Mouse (Mus musculus): ENCODE measurements around the gene Phospho1.

Gene Phospho1

GRCm38 (mm10) chr11:95834742-95835710 lies 10.7 kb downstream of the Phospho1 start:
- no peak for DNase-seq

- no peak for DNase-seq
Measured at GRCm38 (mm10) chr11:95835832-95836231, 11.5 kb downstream of the Phospho1 start.

GRCm38 (mm10) chr11:95836433-95836832 lies 12.1 kb downstream of the Phospho1 start:
- no peak for DNase-seq

- DNase-seq: no peak
Measured at GRCm38 (mm10) chr11:95837059-95837458, 12.8 kb downstream of the Phospho1 start, which contains the start of gene Gngt2. Gngt2 (plus strand) TSS chr11:95837216.

- DNase-seq: no peak
Measured at GRCm38 (mm10) chr11:95838598-95838997, 14.3 kb downstream of the Phospho1 start.

- DNase-seq: no peak
Measured at GRCm38 (mm10) chr11:95838999-95839868, 14.9 kb downstream of the Phospho1 start.

- DNase-seq: no peak
Measured at GRCm38 (mm10) chr11:95840694-95841497, 16.6 kb downstream of the Phospho1 start.

DNA sequence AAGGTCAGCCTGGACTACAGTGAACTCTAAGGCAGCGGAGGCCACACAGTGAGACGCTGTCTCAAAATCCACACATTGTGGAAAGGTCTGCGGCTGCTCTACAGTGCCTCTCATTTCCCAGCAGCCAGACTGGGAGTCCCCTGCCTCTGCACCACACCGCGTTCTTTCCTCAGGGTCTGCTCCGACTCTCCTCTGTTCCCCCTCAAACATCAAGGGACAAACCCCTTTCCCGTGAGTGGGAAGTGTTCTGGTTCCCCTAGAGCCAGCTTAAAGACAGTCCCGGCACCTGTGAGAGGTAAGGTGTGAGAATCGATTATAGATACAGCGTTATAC lies 17.2 kb downstream of the Phospho1 start:
- DNase-seq: no peak

DNA sequence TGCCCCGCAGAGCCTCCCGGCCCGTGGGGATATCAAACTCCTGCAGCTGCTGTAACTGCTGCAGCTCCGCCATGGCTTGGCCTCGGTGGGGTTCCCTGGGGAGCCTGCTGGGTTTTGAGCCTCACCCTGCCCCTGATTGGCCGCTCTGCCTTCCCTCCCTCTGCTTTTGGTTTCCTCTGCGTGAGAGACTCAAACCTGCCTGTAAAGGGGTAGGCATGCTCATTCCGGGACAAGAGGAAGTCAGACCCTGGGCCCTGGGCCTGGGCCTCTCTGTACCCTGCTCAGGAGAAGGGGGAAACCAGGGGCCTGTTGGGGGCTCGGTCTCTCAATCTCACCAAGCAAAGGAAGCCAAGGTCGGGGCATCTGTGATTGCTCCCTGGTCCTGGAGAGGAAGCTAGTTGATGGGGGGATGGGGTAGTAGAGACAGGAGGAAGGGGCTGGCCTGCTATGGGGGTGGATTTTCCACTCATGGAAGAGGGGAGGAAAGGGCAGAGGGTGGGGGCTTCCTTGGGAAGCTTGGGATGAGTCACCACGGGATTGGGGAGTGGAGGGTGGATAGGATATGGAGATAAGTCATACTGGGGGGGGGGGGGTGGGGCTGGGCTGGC lies 17.9 kb downstream of the Phospho1 start, which contains the start of gene Abi3:
Abi3 (minus strand) TSS at position 403 of the 608 bp plus-strand sequence.
- no peak for DNase-seq

- no peak for DNase-seq
Measured at GRCm38 (mm10) chr11:95842953-95843352, 18.7 kb downstream of the Phospho1 start.

DNA sequence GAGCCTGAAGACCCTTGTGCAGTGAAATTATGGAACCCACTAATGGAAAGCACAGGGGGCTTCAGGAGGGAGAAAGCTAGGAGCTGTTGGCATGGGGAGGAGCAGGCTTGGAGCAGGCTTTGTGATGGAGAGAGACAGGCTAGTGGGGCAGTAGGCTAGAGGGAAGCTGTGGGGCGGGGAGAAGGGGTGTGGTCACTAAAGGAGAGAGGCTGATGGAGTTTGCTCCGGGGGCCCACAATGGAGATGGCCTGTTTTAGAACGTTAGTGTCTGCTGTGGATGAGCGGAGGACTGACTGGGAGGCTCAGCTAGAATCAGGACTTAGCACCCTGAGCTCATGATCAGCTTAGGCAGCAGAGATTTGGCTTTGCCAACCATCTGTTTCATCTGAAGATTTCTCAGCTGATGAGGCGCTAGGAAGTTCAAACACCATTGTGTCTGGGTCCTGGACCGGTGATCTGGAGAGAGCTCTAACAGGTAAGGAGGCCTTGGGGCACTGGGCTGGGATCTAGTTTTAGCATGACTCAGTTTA lies 19.2 kb downstream of the Phospho1 start:
- DNase-seq: no peak

DNA sequence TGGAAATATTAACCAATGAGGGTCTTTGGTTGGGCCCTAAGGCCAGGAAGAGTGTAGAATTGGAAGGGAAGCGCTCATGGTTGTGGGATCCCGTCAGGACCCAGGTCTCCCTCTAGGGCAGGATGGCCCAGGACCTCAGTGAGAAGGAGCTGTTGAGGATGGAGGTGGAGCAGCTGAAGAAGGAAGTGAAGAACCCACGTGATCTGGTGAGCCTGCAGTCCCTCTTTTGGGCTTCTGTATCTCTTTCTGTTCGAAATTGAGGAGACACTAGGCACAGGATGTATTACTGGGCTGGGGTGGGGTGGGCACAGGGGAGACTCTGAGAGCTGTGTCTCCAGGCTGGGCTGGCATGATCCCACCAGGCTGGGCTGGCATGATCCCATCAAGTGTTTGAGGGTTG lies 20.6 kb downstream of the Phospho1 start:
- DNase-seq: no peak

GRCm38 (mm10) chr11:95850898-95851297 lies 26.6 kb downstream of the Phospho1 start:
- no peak for DNase-seq

- DNase-seq: peak; percentile 34
Measured at GRCm38 (mm10) chr11:95853684-95854083, 29.4 kb downstream of the Phospho1 start.

DNA sequence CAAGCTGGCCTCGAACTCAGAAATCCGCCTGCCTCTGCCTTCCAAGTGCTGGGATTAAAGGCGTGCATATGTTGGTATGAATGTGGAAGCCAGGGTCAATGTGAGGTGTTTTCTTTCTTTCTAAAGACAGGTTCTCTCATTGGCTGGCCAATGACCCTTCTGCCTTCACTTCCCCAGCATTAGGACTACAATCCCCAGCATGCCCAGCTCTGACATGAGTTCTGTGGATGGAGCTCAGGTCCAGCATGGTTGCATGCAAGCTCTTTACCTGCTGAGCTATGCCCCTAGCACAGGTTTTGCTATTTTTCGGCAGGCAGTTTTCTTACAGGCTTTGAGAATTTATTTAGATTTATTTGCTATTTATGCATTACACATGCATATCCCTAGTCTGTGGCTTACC lies 33.0 kb downstream of the Phospho1 start:
- DNase-seq: no peak

DNA sequence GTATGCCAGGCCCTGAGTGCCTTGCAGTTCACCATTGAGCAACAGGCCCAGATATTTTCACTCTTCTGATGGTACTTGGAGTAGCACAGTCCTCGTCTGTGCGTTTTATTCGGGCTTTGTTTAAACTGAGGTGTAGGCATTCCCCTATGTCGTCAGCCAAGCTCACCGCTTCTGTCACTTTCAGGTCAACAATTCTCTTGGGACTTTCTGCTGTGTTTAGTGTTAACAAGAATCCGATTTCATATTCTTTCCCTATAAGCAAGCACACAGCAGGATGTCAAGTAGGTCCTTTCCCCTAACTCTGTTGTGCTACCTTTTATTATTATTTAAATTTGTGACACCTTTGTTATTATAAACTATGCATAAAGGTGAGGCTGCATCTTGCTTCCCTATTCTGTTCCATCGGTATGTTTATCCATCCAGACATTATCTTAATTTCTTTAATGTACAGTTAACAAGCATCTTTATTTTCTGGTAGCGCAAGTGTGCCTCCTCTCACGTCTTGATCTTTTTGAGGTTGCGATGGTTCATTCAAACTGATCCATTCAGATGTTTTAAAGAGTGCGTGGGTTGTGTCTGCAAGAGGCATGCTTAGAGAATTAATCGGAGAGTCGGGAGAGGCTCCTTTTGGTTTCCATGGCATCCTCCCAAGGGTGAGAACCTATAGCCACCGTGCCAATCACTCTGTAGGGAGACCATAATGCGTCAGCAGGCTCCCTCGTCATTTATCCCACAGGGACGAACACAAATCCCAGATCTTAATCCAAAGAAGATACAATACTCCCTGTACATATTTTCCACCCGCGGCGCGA lies 33.6 kb downstream of the Phospho1 start:
- DNase-seq: peak; percentile 51

GRCm38 (mm10) chr11:95858528-95859467 lies 34.5 kb downstream of the Phospho1 start:
- DNase-seq: peak; percentile 98

DNA sequence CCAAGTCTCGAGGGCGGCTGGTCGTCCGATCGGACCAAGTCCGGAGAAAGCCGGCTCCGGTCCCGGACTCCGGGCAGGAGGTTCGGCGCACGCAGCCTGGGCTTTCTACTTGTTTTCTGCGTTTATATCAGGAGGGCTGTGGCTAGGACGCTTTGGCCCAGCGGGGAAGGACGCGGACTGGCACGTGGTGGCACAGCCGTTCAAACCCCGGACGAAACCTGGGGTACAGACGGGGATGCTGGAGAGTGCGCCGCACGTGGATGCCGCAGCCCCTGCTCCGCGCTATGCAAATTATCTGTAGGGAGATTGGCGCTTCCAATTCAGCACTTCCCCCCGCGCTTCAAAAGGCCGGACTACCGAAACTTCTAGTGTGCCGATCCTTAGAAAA lies 35.2 kb downstream of the Phospho1 start:
- DNase-seq: peak; percentile 72

- DNase-seq: no peak
Measured at GRCm38 (mm10) chr11:95860071-95860490, 35.8 kb downstream of the Phospho1 start.

DNA sequence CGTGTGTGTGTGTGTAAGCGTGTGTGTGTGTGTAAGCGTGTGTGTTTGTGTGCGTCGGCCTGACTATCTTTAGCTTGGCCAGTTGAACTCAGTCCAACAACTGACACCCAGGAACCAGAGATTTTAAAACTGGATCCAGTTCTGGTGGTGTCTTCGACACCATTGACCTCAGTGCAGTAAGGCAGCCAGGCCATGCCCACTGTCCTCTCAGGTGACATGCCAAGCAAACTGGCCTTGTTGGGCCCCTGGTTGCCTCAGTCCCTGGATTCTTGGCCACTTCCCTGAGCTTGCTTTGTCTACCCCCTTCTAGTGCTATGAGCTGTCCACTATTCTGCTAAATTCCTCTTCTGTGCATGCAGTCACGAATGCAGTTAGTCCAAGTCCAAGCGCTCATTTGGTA lies 37.1 kb downstream of the Phospho1 start:
- DNase-seq: no peak

All from right cerebral cortex, adult 18-20 months (tissue).